Mouse (Mus musculus) large intestine, adult 2 months (tissue): Measurements from ENCODE around the gene Dclk1. TPM values are rescaled to one million over a fixed set of nuclear protein-coding genes. Genes with fewer than 3 reads are reported as not detected.

Experiments used
- DNase-seq: peaks from one replicate; pipeline ENCODE4 v3.0.0-alpha.2; 2012; ENCODE audit warnings: low read depth, low spot score
- WGBS: fragments of 180-500 bp; shearing (Covaris S2); methylation state at CpG from one replicate; pipeline ENCODE4 v1.1.7; 2018; 5-methylcytosine and 5-hydroxymethylcytosine counted together
- polyA plus RNA-seq: library from polyadenylated mRNA; depleted of rRNA; stranded (reverse); fragments of >200 nt; gene quantifications from 2 replicates; pipeline ENCODE4 v1.2.3, GENCODE M21; 2012

Gene Dclk1
- polyA plus RNA-seq, 1 experiment: 1.9 TPM

GRCm38 (mm10) chr3:55479306-55479705 lies 237.1 kb downstream of the Dclk1 start:
- no peak for DNase-seq
- 27% methylated on average over 4 of the region's 4 CpGs for WGBS

GRCm38 (mm10) chr3:55481140-55481539 lies 239.0 kb downstream of the Dclk1 start:
- 28% methylated on average over 1 of the region's 1 CpGs for WGBS
- DNase-seq: no peak

GRCm38 (mm10) chr3:55483328-55483727 lies 241.2 kb downstream of the Dclk1 start:
- 52% methylated on average over 4 of the region's 4 CpGs for WGBS
- DNase-seq: no peak

GRCm38 (mm10) chr3:55489231-55489990 lies 247.2 kb downstream of the Dclk1 start:
- 65% methylated on average over 12 of the region's 12 CpGs for WGBS
- DNase-seq: no peak

- 33% methylated on average over 6 of the region's 6 CpGs for WGBS
- DNase-seq: no peak
Measured at GRCm38 (mm10) chr3:55492021-55492420, 249.9 kb downstream of the Dclk1 start.

GRCm38 (mm10) chr3:55494348-55494747 lies 252.2 kb downstream of the Dclk1 start:
- 47% methylated on average over 4 of the region's 4 CpGs for WGBS
- no peak for DNase-seq

GRCm38 (mm10) chr3:55495231-55495630 lies 253.1 kb downstream of the Dclk1 start:
- WGBS: 88% methylated on average over 7 of the region's 7 CpGs
- DNase-seq: no peak

- no peak for DNase-seq
- 37% methylated on average over 4 of the region's 4 CpGs for WGBS
Measured at GRCm38 (mm10) chr3:55495866-55496265, 253.7 kb downstream of the Dclk1 start.

- 32% methylated on average over 9 of the region's 9 CpGs for WGBS
- no peak for DNase-seq
Measured at GRCm38 (mm10) chr3:55496462-55496941, 254.3 kb downstream of the Dclk1 start.

GRCm38 (mm10) chr3:55499298-55499697 lies 257.1 kb downstream of the Dclk1 start:
- DNase-seq: no peak
- WGBS: 69% methylated on average over 7 of the region's 7 CpGs

GRCm38 (mm10) chr3:55510198-55510597 lies 268.0 kb downstream of the Dclk1 start:
- no peak for DNase-seq
- WGBS: 75% methylated on average over 7 of the region's 7 CpGs

GRCm38 (mm10) chr3:55511658-55512057 lies 269.5 kb downstream of the Dclk1 start:
- WGBS: 62% methylated on average over 6 of the region's 6 CpGs
- DNase-seq: no peak

- no peak for DNase-seq
- 71% methylated on average over 5 of the region's 5 CpGs for WGBS
Measured at GRCm38 (mm10) chr3:55515966-55516365, 273.8 kb downstream of the Dclk1 start.

GRCm38 (mm10) chr3:55517454-55518014 lies 275.4 kb downstream of the Dclk1 start:
- 48% methylated on average over 17 of the region's 17 CpGs for WGBS
- no peak for DNase-seq

GRCm38 (mm10) chr3:55520240-55521180 lies 278.3 kb downstream of the Dclk1 start:
- peak; percentile 19 for DNase-seq
- WGBS: 34% methylated on average over 12 of the region's 12 CpGs

GRCm38 (mm10) chr3:55521776-55522175 lies 279.6 kb downstream of the Dclk1 start:
- DNase-seq: no peak
- WGBS: 79% methylated on average over 8 of the region's 8 CpGs

- 56% methylated on average over 7 of the region's 7 CpGs for WGBS
- DNase-seq: no peak
Measured at GRCm38 (mm10) chr3:55523224-55523623, 281.1 kb downstream of the Dclk1 start.

GRCm38 (mm10) chr3:55523735-55524477 lies 281.7 kb downstream of the Dclk1 start:
- DNase-seq: no peak
- 48% methylated on average over 16 of the region's 16 CpGs for WGBS

GRCm38 (mm10) chr3:55524491-55525195 lies 282.5 kb downstream of the Dclk1 start:
- no peak for DNase-seq
- 77% methylated on average over 9 of the region's 9 CpGs for WGBS
